Mouse (Mus musculus) megakaryocyte, embryonic 14.5 days (primary cell): ENCODE measurements around the gene Notch2.

Experiments used
- FLI1 ChIP-seq: IDR thresholded peaks from 2 replicates; pipeline ENCODE4 v1.6.1; 2012; ENCODE audit warnings: low read length, inconsistent platforms, mixed read lengths
- GATA1 ChIP-seq: IDR thresholded peaks from 3 replicates; pipeline ENCODE4 v1.6.1; 2012; ENCODE audit warnings: mixed read lengths, low read length, inconsistent platforms, borderline replicate concordance

GRCm38 (mm10) chr3:98037151-98037550 lies 23.8 kb downstream of the Notch2 start:
- TF ChIP-seq GATA1, result no peak
- no peak for TF ChIP-seq FLI1
